Mouse (Mus musculus) bone marrow macrophage, adult 2 months (primary cell): ENCODE measurements around the gene Pdp2.

ENCODE experiments used
- CTCF ChIP-seq: IDR thresholded peaks from 2 replicates; pipeline ENCODE4 v1.5.1; 2012; ENCODE audit warnings: low read depth, mild to moderate bottlenecking, low read length, moderate library complexity
- POLR2A ChIP-seq: IDR thresholded peaks from 2 replicates; pipeline ENCODE4 v1.6.1; 2012; ENCODE audit warnings: mild to moderate bottlenecking, low read depth, low read length, borderline replicate concordance

DNA sequence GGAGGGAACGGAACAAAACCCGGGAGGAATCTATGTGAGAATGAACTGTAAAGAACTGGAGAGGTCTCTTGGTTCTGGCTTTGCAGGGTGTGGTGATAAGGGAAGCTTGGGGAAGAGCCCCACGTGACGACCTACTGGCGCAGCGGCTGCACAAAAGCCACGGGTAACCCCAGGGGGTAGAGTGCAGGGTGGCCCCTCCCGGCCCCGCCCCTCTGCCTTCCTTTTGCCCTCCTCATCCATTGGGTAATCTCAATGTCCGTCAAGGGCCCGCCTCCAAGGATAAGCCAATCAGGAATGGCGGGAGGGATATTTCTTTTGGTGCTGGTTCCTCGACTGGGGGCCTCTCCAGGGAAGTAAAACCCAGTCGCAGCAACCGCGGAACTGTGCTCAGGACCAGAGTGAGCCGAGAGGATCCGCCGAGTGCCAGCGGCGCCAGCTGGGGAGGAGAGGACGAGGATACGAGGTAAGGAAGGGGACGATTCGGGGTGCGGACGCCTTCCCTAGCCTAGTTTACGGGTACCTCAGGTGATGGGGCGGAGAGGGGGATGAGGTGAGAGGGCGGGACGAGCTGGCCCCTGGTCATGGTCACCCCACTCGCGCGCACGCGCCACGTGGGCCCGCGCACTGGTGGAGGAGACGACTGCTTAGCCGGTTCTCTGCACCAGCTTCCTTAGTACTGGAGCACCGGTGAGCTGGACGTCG, at the start of gene Pdp2:
- TF ChIP-seq POLR2A (no peak; the same call in 1 of the 2 replicates), CTCF (no peak)
